Mouse (Mus musculus) ES-CJ7 (cell line): ENCODE measurements around the gene Cyp2d34.

Source experiments
- DNase-seq: peaks from one replicate; pipeline ENCODE4 v3.0.0; 2011; ENCODE audit warnings: low read depth, low spot score

Cyp2d34 gene

DNA sequence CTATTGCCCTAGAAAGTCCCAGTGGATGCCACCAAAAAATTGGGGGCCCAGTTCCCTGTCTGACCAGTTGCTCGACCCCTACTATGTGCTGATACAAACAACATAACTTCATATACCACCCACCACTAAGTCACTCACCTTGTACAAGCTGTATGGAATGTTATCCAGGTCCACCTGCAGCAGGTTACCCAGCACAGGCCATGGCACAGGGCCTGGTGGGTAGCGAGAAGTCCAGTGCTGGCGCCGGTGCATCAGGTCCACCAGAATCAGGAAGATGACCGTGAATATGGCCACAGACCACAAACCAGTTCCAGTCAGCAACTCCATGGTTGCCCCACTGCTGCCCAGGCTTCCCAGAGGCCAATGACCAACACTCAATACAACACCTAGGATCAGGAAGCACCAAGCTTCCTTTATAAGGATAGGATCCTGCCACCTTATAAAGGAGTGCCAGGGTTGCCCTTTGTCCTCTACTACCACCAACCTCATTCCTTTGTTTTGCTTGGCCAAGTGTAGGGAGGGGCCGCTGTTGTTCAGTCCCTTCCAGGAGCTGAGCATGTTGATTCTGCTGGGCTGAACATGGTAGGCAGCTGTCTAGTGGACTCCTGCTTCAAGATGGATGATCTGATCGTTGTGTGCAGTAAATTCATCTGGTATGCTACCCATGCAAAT, at the start of gene Cyp2d34:
Gene Cyp2d34, minus strand, starts transcription at position 416 of the 672 bp plus-strand sequence.
- no peak for DNase-seq

DNA sequence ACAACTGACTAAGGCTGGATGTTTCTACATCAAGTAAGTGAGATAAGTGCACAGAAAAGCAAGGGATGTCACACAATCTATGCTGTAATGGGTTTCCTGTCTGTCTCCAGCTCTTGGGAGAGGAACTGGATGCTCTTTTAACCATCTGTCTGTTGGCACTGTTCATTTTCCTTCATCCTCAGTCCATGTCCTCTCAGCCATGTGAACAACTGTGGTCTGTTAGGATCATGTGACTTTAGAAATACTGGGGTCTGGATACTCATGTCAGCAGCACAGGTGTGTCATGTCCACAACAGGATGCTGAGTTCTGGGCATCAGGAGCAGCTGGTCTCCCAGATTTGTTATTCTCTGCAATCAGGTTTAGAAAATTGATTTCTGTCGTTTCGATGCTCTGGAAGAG, 35.6 kb upstream of the Cyp2d34 start:
- DNase-seq = no peak

DNA sequence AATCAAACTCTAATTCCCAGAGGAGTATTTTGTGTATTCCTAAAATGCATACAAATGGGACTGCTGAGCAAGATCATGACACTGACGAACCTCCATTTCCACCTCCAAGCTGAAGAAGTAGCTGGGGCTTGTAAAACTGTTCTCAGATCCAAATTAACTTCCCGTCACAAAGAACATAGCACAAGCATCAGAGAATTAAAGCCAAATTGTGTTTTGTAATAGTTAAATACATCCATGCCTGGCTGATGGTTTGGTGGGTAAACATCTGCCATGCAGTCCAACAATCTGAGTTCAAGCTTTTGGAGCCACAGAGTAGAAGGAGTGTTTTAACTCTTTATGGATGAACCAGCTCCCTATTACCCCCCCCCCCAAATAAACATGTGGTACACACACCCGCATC, 23.6 kb upstream of the Cyp2d34 start:
- no peak for DNase-seq

DNA sequence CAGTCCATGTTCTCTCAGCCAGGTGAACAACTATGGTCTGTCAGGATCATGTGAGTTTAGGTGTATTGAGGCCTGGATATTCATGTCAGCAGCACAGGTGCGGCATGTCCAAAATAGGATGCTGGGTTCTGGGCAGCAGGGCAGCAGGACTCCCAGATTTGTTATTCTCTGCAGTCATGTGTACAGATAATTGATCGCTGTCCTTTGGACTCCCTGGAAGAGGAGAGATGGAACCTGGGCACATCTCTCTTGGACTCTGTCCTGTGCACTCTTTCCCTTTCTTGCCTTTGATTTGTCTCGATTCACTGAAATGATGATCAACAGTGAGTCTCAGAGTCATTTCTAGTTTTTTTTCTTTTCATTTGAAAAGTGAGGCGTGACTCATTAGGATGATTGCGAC, 23.0 kb upstream of the Cyp2d34 start:
- DNase-seq = no peak

DNA sequence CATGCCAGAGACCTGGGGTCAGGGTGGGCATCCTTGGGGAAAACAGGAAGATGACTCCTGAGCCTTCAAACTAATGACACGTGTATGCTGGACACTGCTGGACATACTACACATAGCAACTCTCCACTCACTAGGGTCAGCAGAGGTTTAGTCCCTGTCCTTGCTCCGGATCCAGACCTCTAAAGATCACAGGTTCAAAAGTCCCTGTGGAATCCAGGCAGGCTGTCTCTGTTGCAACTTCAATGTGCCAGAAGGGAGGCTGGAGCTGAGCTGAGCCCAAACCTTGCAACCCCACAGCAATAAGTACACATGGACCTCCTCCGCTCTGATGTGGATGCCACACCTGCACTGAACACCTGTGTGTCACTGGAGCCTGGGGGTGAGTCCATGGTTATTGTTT, 22.0 kb upstream of the Cyp2d34 start:
- DNase-seq = no peak

DNA sequence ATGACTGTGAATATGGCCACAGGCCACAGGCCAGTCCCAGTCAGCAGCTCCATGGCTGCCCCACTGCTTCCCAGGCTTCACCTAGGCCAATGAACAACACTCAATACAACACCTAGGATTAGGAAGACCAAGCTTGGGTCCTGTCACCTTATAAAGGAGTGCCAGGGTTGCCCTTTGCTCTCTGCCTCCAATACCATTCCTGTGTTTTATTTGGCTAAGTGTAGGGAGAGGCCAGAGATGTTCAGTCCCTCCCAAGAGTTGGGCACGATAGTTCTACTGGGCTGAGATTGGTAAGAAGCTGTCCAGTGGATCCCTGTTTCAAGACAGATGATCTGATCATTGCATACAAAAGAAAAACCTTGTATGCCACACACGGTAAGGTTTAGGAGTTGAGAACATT, 21.2 kb upstream of the Cyp2d34 start:
- DNase-seq = no peak

DNA sequence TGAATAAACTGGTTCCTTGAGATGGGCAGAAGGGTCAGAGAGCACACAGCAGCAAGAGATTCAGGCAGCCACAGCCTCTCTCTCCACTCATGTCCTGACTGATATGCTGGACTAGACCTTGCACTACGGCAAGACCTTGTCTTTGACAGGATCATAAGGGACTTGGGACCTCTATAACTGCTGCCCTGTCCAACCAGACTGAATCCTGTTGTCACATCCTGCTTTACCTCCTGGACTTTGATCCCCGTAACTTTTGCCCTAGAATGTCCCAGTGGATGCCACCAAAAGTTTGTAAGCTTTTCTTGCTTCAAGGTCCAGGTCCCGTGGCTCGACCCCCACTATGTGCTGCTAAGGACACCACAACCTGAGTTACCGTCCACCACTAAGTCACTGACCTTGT, 20.6 kb upstream of the Cyp2d34 start:
- DNase-seq = no peak

DNA sequence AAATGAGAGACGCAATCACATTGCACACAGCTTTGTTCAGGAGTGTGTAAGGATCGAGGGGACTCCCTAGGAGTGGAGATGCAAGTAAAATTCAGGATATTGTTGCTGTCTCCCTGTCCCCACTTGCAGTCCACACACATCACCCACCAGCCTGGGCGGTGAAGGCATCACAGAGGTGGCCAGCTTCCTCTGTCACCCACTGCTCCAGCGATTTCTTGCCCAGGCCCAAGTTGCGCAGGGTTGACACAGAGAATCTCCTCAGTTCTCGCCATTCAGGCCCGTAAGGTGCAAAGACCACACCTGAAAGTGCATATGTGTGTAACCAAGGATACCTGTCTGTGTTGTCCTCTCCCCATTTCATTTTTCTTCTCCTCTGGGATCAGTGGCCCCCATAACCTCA, 19.5 kb upstream of the Cyp2d34 start:
- DNase-seq = no peak

DNA sequence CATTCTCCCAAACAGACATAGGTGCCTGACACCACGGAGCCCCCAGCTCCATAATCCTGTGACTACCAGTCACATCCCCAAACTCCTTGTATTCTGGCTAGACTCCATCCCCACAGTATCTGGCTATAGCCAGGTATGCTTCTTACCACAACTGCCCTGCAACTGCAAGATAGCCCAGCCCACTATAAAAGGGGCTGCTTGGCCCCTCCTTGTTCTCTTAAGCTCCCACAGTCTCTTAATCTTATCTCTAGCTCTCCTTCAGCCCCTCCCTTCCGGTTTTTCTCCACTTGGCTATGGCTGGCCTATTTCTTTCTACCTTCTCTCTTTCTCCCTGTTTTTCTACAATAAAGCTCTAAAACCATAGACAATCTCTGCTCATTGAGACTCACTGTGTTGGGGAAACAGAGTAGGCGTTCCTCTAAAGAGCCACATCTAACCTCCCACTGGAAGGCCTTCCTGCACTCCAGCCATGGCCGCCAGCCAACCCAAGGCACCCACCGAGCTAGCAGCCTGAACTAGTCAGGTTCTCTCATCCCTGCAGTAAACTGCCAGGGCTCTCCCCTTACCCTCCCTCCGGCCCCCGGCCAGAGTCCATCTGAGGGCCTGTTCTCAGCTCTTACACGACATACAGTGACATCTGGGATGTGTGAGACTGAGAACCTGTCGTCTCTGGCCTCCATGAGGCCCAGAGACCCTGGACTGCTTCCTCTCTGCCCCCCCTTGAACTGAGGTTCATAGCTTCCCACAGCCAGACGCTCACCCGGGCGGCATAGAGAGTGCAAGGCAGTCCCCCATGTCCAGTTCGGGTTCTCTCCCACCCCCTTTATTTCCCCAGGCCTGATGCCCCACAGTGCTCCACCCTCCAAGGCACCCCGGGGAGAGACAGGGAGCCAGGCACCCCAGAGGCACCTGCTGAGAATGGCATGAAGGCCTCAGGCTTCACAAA, 16.7 kb upstream of the Cyp2d34 start:
- DNase-seq = no peak

DNA sequence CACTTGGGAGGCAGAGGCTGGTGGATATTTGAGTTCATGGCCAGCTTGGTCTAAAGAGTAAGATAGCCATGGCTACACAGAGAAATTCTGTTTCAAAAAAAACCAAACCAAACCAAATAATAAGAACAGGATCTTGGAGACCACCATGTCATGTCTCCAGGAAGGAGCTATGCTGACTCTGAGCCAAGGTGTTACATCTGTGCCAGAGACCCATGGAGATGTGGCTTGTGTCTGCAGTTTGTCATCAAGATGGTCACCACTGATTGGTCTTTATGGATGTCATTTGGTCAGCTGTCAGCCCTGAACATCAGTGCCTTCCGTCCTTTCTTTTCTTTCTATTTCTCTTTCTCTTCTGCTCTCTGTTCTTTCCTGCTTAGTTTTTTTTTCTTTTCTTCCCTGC, 14.2 kb upstream of the Cyp2d34 start:
- no peak for DNase-seq

DNA sequence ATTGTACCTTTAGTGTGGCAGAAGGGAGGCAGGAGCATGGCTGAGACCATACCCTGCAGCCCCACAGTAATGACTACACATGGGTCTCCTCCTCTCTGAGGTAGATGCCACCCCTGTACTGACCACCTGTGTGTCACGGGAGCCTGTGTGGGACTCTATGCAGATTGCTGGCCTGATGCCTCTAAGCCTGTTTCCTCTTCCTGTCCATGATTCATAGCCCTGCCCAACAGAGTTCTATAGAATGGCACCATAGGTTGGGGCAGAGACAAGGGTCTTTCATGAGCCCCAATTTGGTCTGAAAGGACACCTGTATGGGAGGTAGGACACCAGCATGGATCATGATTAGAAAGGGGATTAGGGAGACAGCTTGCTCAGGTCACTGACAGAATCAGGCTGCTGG, 1.2 kb upstream of the Cyp2d34 start:
- DNase-seq = no peak

DNA sequence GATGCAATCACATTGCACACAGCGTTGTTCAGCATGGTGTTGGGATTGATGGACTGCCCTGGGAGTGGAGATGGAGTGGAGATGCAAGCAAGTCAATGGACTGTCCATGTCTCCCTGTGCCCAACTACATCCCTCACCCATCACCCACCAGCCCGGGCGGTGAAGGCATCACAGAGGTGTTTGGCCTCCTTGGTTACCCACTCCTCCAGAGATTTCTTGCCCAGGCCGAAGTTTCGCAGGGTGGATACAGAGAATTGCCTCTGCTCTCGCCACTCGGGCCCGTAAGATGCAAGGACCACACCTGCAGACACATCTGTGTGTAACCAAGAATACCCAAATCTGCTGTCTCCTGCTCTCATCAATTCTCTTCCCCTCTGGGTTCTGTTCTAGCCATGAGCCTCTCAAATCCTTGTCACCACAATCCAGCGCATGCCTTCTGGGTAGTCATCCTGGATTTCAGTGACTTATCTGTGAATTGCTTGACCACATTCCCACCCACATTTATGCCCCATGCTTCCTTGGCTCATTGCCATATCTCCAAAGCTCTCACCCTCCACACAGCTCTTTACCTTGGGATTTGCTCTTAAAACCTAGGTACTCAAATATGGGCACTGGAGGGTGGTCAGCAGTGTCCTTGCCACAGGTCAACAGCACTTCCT, 2.3 kb downstream of the Cyp2d34 start:
- DNase-seq = no peak

DNA sequence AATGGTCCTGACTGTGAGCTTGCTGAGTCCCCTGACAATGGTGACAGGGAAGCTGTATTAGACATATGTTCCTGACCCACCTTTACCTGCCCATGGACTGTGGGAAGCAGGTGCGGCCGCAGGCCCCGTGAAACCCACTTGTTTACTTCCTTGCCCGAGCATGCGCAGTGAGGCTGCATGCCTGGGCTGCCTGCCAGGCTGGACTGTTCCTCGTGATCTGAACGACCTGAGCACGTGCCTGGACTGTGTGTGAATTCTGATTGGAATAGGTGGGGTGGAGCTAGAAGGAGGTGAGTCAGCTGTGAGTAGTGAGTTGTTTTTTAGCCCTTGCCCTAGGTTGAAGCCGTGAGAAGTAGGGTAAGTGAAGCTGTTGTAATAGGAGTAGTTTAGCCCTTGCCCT, 38.1 kb downstream of the Cyp2d34 start:
- no peak for DNase-seq

DNA sequence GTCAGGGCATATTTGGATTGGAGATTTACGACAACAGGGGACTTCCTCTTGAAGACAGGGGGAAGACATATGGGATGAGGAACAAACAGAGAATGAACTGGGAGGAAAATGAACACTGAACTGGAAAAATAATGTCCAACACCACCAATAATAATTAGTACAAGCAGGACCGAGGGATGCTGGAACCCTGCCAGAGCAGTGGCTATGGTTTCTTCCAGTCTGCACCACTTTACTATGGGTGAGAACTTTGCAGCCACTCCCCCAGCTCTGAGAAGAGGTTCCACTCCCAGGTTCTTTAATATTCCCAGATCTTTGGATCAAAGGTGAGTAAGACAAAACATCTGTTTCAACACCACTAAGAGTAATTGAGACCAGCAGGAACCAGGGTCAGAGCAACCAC, 41.7 kb downstream of the Cyp2d34 start:
- no peak for DNase-seq

DNA sequence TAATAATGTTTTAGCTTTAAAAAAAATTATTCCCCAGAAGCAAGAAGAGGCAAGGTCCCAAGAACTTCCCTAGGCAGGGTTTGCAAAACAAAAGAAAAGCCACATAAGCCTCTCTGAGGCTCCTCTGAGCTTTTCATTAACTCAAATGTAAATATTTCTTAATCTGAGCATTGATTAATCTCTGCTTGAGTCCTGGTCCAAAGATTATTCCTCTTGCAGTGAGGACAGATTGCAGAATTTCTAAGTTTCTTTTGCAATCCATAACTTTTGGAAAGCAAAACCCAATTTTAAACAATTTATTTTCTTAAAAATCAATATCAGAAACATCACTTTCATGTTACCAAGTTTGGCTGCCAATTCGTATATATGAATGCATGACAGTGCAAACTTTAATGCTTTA, 47.9 kb downstream of the Cyp2d34 start:
- DNase-seq = no peak
